Mouse (Mus musculus) MEL (cell line): ENCODE data around the gene Lrp10. TPM values are rescaled to one million over a fixed set of nuclear protein-coding genes. Genes with fewer than 3 reads are reported as not detected.

Experiments
- DNase-seq: peaks from one replicate; pipeline ENCODE4 v3.0.0; 2011; ENCODE audit warnings: low read depth, low spot score
- H3K27ac ChIP-seq: 2 replicates; pipeline ENCODE4 v1.5.1; 2012; ENCODE audit warnings: low read depth, mild to moderate bottlenecking, control low read depth, low read length, moderate library complexity; ENCODE audit not compliant: control insufficient read depth
- H3K27me3 ChIP-seq, 2 experiments: fragments of 150-350 bp in 1 of 2; sonication (generic) in 1 of 2; 2 replicates each; pipeline ENCODE4 v1.6.1; 2012; ENCODE audit warnings: low read length in 2 of 2, mild to moderate bottlenecking in 2 of 2, improper control_type of control experiment in 1 of 2, moderate library complexity in 1 of 2; ENCODE audit not compliant: insufficient read depth in 2 of 2, control insufficient read depth in 1 of 2
- H3K36me3 ChIP-seq, 2 experiments: 2 replicates each; pipeline ENCODE4 v1.6.1; 2012 to 2014; ENCODE audit warnings: low read length in 2 of 2, improper control_type of control experiment in 1 of 2, inconsistent platforms in 1 of 2, mild to moderate bottlenecking in 1 of 2; ENCODE audit not compliant: insufficient read depth in 2 of 2, control insufficient read depth in 1 of 2
- H3K4me1 ChIP-seq, 2 experiments: fragments of 150-350 bp in 1 of 2; sonication (generic) in 1 of 2; 2 replicates each; pipeline ENCODE4 v1.6.1; 2012; ENCODE audit warnings: low read length in 2 of 2, improper control_type of control experiment in 1 of 2, mild to moderate bottlenecking in 1 of 2; ENCODE audit not compliant: insufficient read depth in 2 of 2, control insufficient read depth in 1 of 2
- H3K4me3 ChIP-seq, 2 experiments: fragments of 150-350 bp in 1 of 2; sonication (generic) in 1 of 2; 2 replicates each; pipeline ENCODE4 v1.5.1; 2012; ENCODE audit warnings: low read depth in 2 of 2, low read length in 2 of 2, mild to moderate bottlenecking in 2 of 2, moderate library complexity in 2 of 2, control low read depth in 1 of 2, improper control_type of control experiment in 1 of 2; ENCODE audit not compliant: control insufficient read depth in 1 of 2, insufficient read depth in 1 of 2
- H3K79me2 ChIP-seq: 2 replicates; pipeline ENCODE4 v1.6.1; 2012; ENCODE audit warnings: mild to moderate bottlenecking, low read length, moderate library complexity; ENCODE audit not compliant: control insufficient read depth, poor library complexity, insufficient read depth
- H3K9ac ChIP-seq: 2 replicates; pipeline ENCODE4 v1.6.1; 2012; ENCODE audit warnings: low read depth, mild to moderate bottlenecking, control low read depth, low read length, moderate library complexity; ENCODE audit not compliant: control insufficient read depth, poor library complexity, severe bottlenecking
- H3K9me3 ChIP-seq: fragments of 150-350 bp; sonication (generic); replicated peaks from 2 replicates; pipeline ENCODE4 v1.6.1; 2012; ENCODE audit warnings: mild to moderate bottlenecking, low read length, improper control_type of control experiment, moderate library complexity; ENCODE audit not compliant: insufficient read depth
- BHLHE40 ChIP-seq: IDR thresholded peaks from 2 replicates; pipeline ENCODE4 v1.6.1; 2012; ENCODE audit warnings: low read depth, mild to moderate bottlenecking, inconsistent platforms, low read length, improper control_type of control experiment, borderline replicate concordance
- CHD2 ChIP-seq: IDR thresholded peaks from 2 replicates; pipeline ENCODE4 v1.6.1; 2011; ENCODE audit warnings: low read length, improper control_type of control experiment
- CTCF ChIP-seq, 3 experiments: IDR thresholded peaks in 2 of 3; conservative IDR thresholded peaks in 1 of 3; 2 replicates each; pipeline ENCODE4 v1.5.1; 2011 to 2012; ENCODE audit warnings: low read length in 3 of 3, low read depth in 2 of 3, mild to moderate bottlenecking in 2 of 3, improper control_type of control experiment in 1 of 3, inconsistent platforms in 1 of 3, mixed read lengths in 1 of 3, moderate library complexity in 1 of 3; ENCODE audit not compliant: control insufficient read depth in 1 of 3, insufficient read depth in 1 of 3, poor library complexity in 1 of 3, severe bottlenecking in 1 of 3
- ELF1 ChIP-seq: IDR thresholded peaks from 2 replicates; pipeline ENCODE4 v1.6.1; 2014; ENCODE audit warnings: low read depth, mild to moderate bottlenecking, inconsistent platforms, low read length, improper control_type of control experiment, moderate library complexity
- ETS1 ChIP-seq: IDR thresholded peaks from 2 replicates; pipeline ENCODE4 v1.6.1; 2012; ENCODE audit warnings: low read depth, mild to moderate bottlenecking, inconsistent platforms, low read length, improper control_type of control experiment, moderate library complexity
- GABPA ChIP-seq: IDR thresholded peaks from 2 replicates; pipeline ENCODE4 v1.6.1; 2012; ENCODE audit warnings: low read depth, mild to moderate bottlenecking, inconsistent platforms, low read length, improper control_type of control experiment, moderate library complexity
- GATA1 ChIP-seq: IDR thresholded peaks from 2 replicates; pipeline ENCODE4 v1.6.1; 2011; ENCODE audit warnings: low read depth, low read length, improper control_type of control experiment
- HCFC1 ChIP-seq: IDR thresholded peaks from 2 replicates; pipeline ENCODE4 v1.6.1; 2012; ENCODE audit warnings: low read depth, mild to moderate bottlenecking, inconsistent platforms, low read length, improper control_type of control experiment, moderate library complexity
- JUND ChIP-seq: IDR thresholded peaks from 2 replicates; pipeline ENCODE4 v1.6.1; 2011; ENCODE audit warnings: low read depth, mild to moderate bottlenecking, improper control_type of control experiment, low read length
- KAT2A ChIP-seq: conservative IDR thresholded peaks from 2 replicates; pipeline ENCODE4 v1.6.1; 2012; ENCODE audit warnings: low read depth, low read length, improper control_type of control experiment, inconsistent platforms
- MAFK ChIP-seq: IDR thresholded peaks from 2 replicates; pipeline ENCODE4 v1.6.1; 2011; ENCODE audit warnings: low read depth, mild to moderate bottlenecking, low read length, improper control_type of control experiment, borderline replicate concordance
- MAX ChIP-seq: IDR thresholded peaks from 2 replicates; pipeline ENCODE4 v1.6.1; 2011; ENCODE audit warnings: low read length, improper control_type of control experiment
- MAZ ChIP-seq: IDR thresholded peaks from 2 replicates; pipeline ENCODE4 v1.6.1; 2012; ENCODE audit warnings: low read depth, mild to moderate bottlenecking, inconsistent platforms, low read length, improper control_type of control experiment
- MEF2A ChIP-seq: IDR thresholded peaks from 2 replicates; pipeline ENCODE4 v1.6.1; 2014; ENCODE audit warnings: low read depth, mild to moderate bottlenecking, inconsistent platforms, low read length, improper control_type of control experiment; ENCODE audit not compliant: poor library complexity, insufficient replicate concordance, severe bottlenecking; ENCODE audit errors: extremely low read depth
- MXI1 ChIP-seq: IDR thresholded peaks from 2 replicates; pipeline ENCODE4 v1.6.1; 2011; ENCODE audit warnings: mild to moderate bottlenecking, low read depth, low read length, improper control_type of control experiment
- MYC ChIP-seq: IDR thresholded peaks from 2 replicates; pipeline ENCODE4 v1.6.1; 2011; ENCODE audit warnings: low read depth, mild to moderate bottlenecking, low read length, improper control_type of control experiment, moderate library complexity
- NELFE ChIP-seq: IDR thresholded peaks from 2 replicates; pipeline ENCODE4 v1.6.1; 2011; ENCODE audit warnings: low read depth, low read length, improper control_type of control experiment
- NRF1 ChIP-seq: IDR thresholded peaks from 2 replicates; pipeline ENCODE4 v1.6.1; 2014; ENCODE audit warnings: low read depth, mild to moderate bottlenecking, inconsistent platforms, low read length, improper control_type of control experiment, moderate library complexity; ENCODE audit not compliant: poor library complexity, insufficient read depth, severe bottlenecking
- POLR2A ChIP-seq, 2 experiments: IDR thresholded peaks; 2 replicates each; pipeline ENCODE4 v1.6.1; 2011 to 2012; ENCODE audit warnings: low read length in 2 of 2, mild to moderate bottlenecking in 2 of 2, control low read depth in 1 of 2, improper control_type of control experiment in 1 of 2, low read depth in 1 of 2, moderate library complexity in 1 of 2; ENCODE audit not compliant: control insufficient read depth in 1 of 2, insufficient read depth in 1 of 2, poor library complexity in 1 of 2
- POLR2AphosphoS2 ChIP-seq: IDR thresholded peaks from 2 replicates; pipeline ENCODE4 v1.6.1; 2011; ENCODE audit warnings: low read length, improper control_type of control experiment
- POLR2AphosphoS5 ChIP-seq: IDR thresholded peaks from 2 replicates; pipeline ENCODE4 v1.6.1; 2012; ENCODE audit warnings: low read depth, borderline replicate concordance, mild to moderate bottlenecking, inconsistent platforms, low read length, moderate library complexity, mixed read lengths
- RAD21 ChIP-seq: IDR thresholded peaks from 2 replicates; pipeline ENCODE4 v1.6.1; 2011; ENCODE audit warnings: mild to moderate bottlenecking, low read depth, low read length, improper control_type of control experiment
- RCOR1 ChIP-seq: IDR thresholded peaks from 2 replicates; pipeline ENCODE4 v1.6.1; 2012; ENCODE audit warnings: low read depth, mild to moderate bottlenecking, inconsistent platforms, low read length, improper control_type of control experiment
- SIN3A ChIP-seq: IDR thresholded peaks from 2 replicates; pipeline ENCODE4 v1.6.1; 2012; ENCODE audit warnings: low read length, improper control_type of control experiment, inconsistent platforms
- SMC3 ChIP-seq: IDR thresholded peaks from 2 replicates; pipeline ENCODE4 v1.6.1; 2011; ENCODE audit warnings: low read depth, low read length, improper control_type of control experiment
- TAL1 ChIP-seq: IDR thresholded peaks from 2 replicates; pipeline ENCODE4 v1.6.1; 2012; ENCODE audit warnings: mild to moderate bottlenecking, inconsistent platforms, low read length, moderate library complexity, mixed read lengths
- TBP ChIP-seq: IDR thresholded peaks from 2 replicates; pipeline ENCODE4 v1.8.0; 2011; ENCODE audit warnings: low read depth, low read length, improper control_type of control experiment
- TCF12 ChIP-seq: IDR thresholded peaks from 2 replicates; pipeline ENCODE4 v1.6.1; 2014; ENCODE audit warnings: low read depth, mild to moderate bottlenecking, inconsistent platforms, low read length, improper control_type of control experiment, moderate library complexity
- UBTF ChIP-seq: IDR thresholded peaks from 2 replicates; pipeline ENCODE4 v1.6.1; 2012; ENCODE audit warnings: low read depth, mild to moderate bottlenecking, inconsistent platforms, low read length, improper control_type of control experiment, moderate library complexity, borderline replicate concordance; ENCODE audit not compliant: insufficient read depth
- USF1 ChIP-seq: IDR thresholded peaks from 2 replicates; pipeline ENCODE4 v1.6.1; 2014; ENCODE audit warnings: low read depth, mild to moderate bottlenecking, inconsistent platforms, low read length, improper control_type of control experiment, moderate library complexity
- ZC3H11A ChIP-seq: IDR thresholded peaks from 2 replicates; pipeline ENCODE4 v1.6.1; 2012; ENCODE audit warnings: low read depth, mild to moderate bottlenecking, inconsistent platforms, low read length, improper control_type of control experiment
- ZMIZ1 ChIP-seq: IDR thresholded peaks from 2 replicates; pipeline ENCODE4 v1.6.1; 2012; ENCODE audit warnings: low read depth, mild to moderate bottlenecking, inconsistent platforms, low read length, improper control_type of control experiment, moderate library complexity
- ZNF384 ChIP-seq: IDR thresholded peaks from 2 replicates; pipeline ENCODE4 v1.6.1; 2012; ENCODE audit warnings: low read depth, mild to moderate bottlenecking, inconsistent platforms, low read length, improper control_type of control experiment
- polyA plus RNA-seq, 2 experiments: library from polyadenylated mRNA; stranded (reverse) in 1 of 2; unstranded in 1 of 2; fragments of >175 nt in 1 of 2; fragments of >200 nt in 1 of 2; gene quantifications; 2 replicates each; pipeline versions ENCODE4 v1.2.1 to v1.2.4; 2012; ENCODE audit warnings: low replicate concordance in 2 of 2, low read depth in 1 of 2; ENCODE audit not compliant: insufficient read length in 2 of 2, insufficient read depth in 1 of 2, missing spikeins in 1 of 2
- total RNA-seq: library from RNA; depleted of rRNA; stranded (reverse); fragments of 300-350 nt; gene quantifications from 2 replicates; pipeline ENCODE4 v1.2.3, GENCODE M21; 2012

The Lrp10 gene
- total and polyA plus RNA-seq, 3 experiments: 53.6 to 110 TPM; not detected in 1

- TF ChIP-seq RAD21 (peak; percentile 48), POLR2A (IDR thresholded peaks at IDR 0.05; ENCODE audit: control insufficient read depth in 1 of 2, insufficient read depth in 1 of 2, low read depth in 1 of 2, low read length in 2 of 2, poor library complexity in 1 of 2) (peak in 1 of 2 experiments; percentile 56; a peak in 2 of 4 replicates), TBP (peak; percentile 64), JUND (no peak), RCOR1 (no peak; the same call in 1 of the 2 replicates), SIN3A (peak; percentile 77), SMC3 (peak; percentile 71), USF1 (peak; percentile 77), ELF1 (peak; percentile 71; the same call in 1 of the 2 replicates), HCFC1 (0 out of 2 replicates have a peak, but pooled peaks have one; percentile 31), TAL1 (no peak), KAT2A (no peak; the same call in 1 of the 2 replicates), ZMIZ1 (no peak), POLR2AphosphoS2 (no peak)
These were observed 18.6 kb downstream of the Lrp10 start (continued) for GRCm38 (mm10) chr14:54482498-54482897.

GRCm38 (mm10) chr14:54485899-54486298 is 22.0 kb downstream of the Lrp10 start:
- H3K36me3 ChIP-seq: peaks cover 0 to 32% of the 10 kb centered on the region in 2 experiments; a peak in 2 of 4 replicates
- no peaks in the 10 kb centered on the region for H3K27me3 ChIP-seq
- H3K9ac ChIP-seq: no peak overlapping the region
- H3K9me3 ChIP-seq: no peaks in the 10 kb centered on the region
- H3K4me1 ChIP-seq: peaks cover 13 to 41% of the 10 kb centered on the region in 2 experiments
- H3K27ac ChIP-seq: peak overlapping the region; percentile 59
- no peak overlapping the region for H3K4me3 ChIP-seq
- H3K79me2 ChIP-seq: no peaks in the 10 kb centered on the region
- DNase-seq: peak; percentile 82
- no peak for TF ChIP-seq NELFE
- no peak for TF ChIP-seq CHD2
- no peak for TF ChIP-seq MYC
- TF ChIP-seq HCFC1: no peak
- TF ChIP-seq TAL1: peak; percentile 70
- peak; percentile 94 for TF ChIP-seq ZNF384
- TF ChIP-seq MAZ: peak; percentile 29; the same call in 1 of the 2 replicates
- no peak for TF ChIP-seq POLR2AphosphoS5
- no peak for TF ChIP-seq JUND
- TF ChIP-seq NRF1: no peak
- TF ChIP-seq RAD21: no peak
- no peak for TF ChIP-seq ZC3H11A
- no peak for TF ChIP-seq SMC3
- TF ChIP-seq RCOR1: peak; percentile 88
- TF ChIP-seq CTCF (IDR thresholded peaks at IDR 0.05 in 2 of 3, conservative IDR thresholded peaks at IDR 0.05 in 1 of 3; ENCODE audit: control insufficient read depth in 1 of 3, insufficient read depth in 1 of 3, low read depth in 2 of 3, low read length in 3 of 3, poor library complexity in 1 of 3, severe bottlenecking in 1 of 3): no peak
- peak; percentile 91 for TF ChIP-seq TCF12
- TF ChIP-seq ETS1: peak; percentile 50; the same call in 1 of the 2 replicates
- no peak for TF ChIP-seq MAX
- no peak for TF ChIP-seq GABPA
- TF ChIP-seq ZMIZ1: no peak
- TF ChIP-seq MXI1: no peak
- TF ChIP-seq MAFK: no peak
- TF ChIP-seq TBP: peak; percentile 14; the same call in 1 of the 2 replicates
- TF ChIP-seq POLR2AphosphoS2: no peak
- TF ChIP-seq MEF2A: no peak
- TF ChIP-seq GATA1: peak; percentile 85
- no peak for TF ChIP-seq ELF1
- TF ChIP-seq SIN3A: no peak; the same call in none of the 2 replicates
- TF ChIP-seq BHLHE40: no peak
- TF ChIP-seq UBTF: no peak
